Mouse (Mus musculus) brain, embryonic 18.5 days (tissue): ENCODE measurements around the gene Lad1.

Experiments used
- DNase-seq: peaks from one replicate; pipeline ENCODE4 v3.0.0-alpha.2; 2012; ENCODE audit warnings: low read depth, low spot score

The Lad1 gene

DNA sequence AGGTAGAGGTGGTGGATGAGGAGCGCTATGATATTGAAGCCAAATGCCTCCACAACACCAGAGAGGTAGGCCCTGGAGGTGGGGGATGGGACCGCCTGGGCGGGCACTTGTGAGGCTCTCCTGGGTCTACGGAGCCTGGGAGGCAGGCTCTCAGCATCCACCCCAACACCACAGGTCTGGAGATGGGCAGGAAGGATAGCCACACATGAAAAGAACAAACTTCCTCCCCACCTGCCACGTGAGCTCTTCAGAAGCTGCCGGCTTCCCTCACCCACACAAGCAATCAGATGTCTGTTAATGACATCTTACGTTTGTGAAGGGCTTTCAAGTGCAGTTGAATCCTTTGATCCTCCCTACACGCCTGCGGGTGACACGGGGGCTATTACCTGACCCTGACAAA, 10.9 kb upstream of the Lad1 start:
- no peak for DNase-seq

DNA sequence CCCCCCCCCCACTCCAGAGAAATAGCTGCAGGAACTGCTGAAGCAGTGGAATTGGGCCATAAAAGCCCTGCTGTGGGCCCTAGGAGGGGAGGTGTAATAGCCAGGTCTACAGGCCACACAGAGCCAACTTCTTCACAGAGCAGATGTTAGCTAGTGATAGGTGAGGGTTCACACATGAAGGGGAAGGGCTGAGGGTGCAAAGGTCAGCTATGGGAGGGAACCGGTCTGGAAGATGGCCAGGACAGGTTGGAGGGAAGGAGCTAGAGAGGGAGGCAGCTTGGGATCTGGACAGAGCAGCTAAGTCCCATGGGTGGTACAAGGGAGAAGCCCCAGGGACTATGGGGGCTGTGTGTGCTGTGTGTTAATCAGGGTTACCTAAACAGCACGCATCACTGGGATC, 8.2 kb upstream of the Lad1 start:
- DNase-seq = no peak

DNA sequence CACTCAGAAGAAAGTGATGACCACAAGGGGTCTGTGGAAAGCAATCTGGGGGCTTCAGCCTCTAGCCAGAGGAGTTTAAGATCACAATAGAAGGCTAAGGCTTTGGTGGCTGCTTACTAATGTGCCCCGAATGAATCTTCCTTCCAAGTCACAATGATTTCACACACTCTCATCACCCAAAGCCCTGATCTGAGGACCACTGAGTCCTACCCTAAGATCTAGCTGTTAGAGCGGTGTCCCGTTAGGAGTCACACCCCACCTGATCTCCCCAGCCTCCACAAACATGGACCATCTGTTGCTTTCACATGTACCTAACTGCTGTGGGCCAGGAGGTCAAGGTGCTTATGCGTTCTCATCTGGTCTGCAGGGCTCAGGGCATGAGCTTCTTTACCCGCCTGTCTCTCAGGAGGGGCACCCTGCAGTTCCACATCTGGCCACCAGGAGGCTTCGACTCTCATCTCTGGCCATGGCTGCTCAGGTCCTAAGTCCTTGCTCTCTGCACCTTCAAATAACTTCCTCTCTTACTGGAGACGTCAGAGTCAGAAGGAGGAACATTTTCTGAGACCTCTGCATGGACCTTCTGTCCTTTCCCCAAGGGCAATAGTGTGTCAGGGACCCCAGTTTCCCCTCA, 7.3 kb upstream of the Lad1 start:
- no peak for DNase-seq

DNA sequence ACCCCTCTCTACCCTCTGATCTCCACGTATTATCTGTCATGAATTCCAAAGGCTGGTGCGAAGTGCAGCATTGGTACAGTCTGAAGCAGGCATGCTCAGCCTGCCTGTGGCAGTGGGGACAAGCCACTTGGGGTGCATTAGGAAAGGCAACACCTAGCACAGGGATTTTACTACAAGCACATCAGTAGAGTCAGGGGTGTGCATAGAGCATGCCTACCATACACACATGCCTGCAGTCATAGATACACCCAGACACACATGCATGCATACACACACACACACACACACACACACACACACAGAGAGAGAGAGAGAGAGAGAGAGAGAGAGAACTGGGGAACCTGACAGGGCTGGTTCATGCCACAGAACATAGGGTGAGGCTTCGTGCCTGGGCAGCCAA, 6.2 kb upstream of the Lad1 start:
- DNase-seq = no peak

DNA sequence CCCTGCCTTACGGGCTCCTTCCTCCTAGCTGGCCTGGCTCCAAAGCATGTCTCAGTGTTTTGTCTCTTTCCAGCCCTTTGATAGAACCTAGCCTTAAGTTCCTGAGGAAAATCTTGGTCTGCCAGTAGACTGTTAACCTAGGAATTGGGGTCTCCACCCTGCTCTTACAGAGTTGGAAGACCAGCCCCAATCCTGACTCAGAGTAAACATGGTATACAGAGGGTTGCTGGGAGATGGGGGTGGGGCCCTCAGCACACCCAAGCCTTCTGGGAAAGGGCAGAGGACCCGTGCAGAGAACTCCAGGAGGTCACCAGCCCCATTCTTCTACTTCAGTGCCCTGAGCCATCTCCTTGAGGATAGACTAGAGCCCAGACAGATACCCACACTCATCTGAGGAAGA, 5.8 kb upstream of the Lad1 start:
- DNase-seq = no peak

- DNase-seq = no peak
Observed at GRCm38 (mm10) chr1:135813071-135813470, 5.3 kb upstream of the Lad1 start.

GRCm38 (mm10) chr1:135813687-135814395, 4.6 kb upstream of the Lad1 start:
- no peak for DNase-seq

- no peak for DNase-seq
Observed at GRCm38 (mm10) chr1:135814531-135814930, 3.9 kb upstream of the Lad1 start.

DNA sequence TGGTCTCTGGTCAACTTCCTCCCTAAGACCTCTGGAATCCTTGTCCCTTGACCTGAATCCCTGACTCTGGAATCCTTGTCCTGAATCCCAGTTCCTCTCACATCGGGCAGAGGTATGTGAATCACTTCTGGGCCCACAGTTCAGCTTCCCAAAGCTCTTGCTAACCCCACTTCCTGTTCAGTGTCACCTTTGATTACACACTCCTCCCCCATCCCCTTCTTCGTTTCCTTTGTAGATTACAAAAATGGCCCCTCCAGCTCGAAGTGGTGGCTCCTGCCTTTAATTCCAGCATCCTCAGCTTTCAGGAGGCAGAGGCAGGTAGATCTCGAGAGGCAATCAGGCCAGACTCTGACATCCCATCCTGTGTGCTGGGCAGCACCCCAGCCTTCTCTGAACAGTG, 803 bp upstream of the Lad1 start:
- no peak for DNase-seq

DNA sequence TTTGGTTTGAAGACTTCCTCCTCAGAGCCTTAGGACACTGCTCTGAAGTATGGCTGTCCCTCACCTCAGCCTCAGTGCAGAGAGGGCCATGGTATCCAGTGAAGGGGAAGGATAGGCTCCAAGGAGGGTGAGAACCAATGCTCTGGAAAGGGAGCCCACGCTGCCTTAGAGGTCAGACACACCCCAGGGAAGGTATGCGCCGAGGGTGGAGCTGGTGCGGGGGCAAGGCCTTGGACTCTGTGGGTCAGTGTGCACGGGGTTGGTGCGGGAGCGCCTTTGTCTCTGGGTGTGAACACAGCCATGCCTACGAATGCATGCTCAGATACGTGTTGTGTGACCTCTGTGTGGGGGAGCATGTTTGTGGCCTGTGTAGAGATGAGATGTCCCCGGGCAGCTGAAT, 1.7 kb downstream of the Lad1 start:
- DNase-seq = no peak

DNA sequence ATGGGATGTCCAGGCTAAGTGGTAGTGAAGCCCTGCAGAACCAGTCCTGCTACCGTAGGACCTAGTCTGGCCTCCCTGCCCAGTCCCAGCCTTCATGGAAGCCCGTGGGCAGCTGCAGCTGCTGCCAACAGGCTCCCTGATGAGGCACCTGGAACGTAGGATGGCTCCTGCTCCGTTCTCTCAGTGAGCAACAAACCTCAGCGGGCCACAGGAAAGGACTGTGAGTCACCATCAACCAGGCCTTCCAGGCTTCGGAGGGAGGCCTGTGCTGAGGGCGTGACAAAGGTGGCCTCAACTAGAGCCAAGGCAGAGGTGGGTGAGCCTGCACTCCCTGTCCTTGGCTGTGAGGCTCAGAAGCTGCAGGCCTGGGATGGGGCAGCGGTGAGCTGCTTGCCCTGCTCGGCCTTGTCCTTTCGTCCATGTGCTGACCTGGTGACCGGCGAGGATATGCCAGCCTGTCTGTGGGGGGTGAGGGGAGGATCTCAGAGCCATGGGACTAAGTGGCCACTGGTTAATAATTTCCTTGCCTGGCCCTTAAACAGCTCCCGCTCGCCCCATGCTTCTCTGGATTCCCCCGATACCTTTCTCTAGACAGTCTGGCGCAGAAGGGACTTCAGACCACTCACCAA, 2.5 kb downstream of the Lad1 start:
- DNase-seq = no peak

GRCm38 (mm10) chr1:135821780-135822179, 3.4 kb downstream of the Lad1 start:
- no peak for DNase-seq

- DNase-seq = no peak
Observed at GRCm38 (mm10) chr1:135828918-135829317, 10.5 kb downstream of the Lad1 start.

DNA sequence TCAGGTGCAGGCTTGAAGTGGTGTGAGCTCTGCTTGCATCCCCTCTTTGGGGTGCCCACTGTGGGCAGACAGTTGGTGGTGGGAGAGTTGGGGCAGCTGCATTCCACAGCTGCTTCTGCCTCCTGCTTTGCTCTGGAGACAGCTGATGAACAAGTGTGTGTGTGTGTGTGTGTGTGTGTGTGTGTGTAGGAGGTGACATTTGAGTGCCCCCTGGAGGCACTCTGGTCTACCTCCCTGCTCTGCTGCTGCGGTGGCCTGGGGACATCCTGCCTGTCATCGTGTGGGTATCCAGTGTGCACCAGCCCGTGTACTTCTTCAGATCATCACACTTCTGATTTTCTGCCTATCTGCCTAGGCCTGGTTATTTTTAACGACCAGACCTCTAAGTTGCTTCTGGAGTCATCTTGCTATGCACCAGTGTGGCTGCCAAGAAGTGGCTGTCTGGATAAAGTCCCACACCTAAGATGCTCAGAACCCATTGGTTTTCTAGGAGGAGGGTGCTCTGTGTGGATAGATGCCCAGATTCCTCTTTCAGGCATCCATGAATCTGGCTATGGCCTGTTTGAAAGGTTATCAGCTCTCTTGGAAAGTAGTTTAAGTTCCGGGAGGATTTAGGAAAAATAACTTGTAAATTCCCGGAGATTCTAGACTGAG, 15.9 kb downstream of the Lad1 start:
- no peak for DNase-seq

GRCm38 (mm10) chr1:135834983-135835382, 16.6 kb downstream of the Lad1 start:
- DNase-seq = no peak

DNA sequence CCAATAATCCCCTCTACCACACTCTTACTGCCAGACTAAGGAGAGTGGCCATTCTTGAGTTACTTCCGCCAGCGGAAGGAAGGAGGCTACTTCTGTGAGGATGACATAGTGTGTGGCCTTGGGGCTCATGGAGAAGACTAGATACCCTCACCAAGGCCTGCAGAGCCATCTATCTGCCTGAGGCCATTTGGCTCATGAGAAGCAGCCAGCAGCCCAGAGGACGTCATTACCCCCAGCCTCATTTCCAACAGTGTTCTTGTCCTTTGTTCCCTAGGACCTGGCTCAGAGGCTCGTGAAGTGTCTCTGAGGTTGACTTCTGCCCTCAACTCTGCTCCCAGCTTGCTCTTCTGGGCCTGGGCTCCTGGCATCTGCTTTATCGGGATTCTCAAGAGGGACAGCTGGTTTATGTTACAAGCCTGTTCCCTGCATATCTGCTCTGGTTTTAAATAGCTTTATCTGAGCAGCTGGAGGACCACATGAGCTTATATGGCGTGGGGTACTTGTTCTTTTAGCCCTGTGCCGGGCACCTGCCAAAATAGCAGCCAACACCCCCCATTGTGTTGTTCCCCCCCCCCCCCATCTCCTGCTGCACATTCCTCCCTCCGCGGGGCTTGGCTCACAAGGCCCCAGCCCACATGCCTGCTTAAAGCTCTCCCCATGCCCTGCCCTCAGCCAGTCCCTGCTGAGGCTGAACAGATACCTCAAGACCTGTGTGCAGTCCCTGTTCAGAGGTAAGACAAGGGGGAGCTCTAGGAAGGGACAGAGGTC, 17.5 kb downstream of the Lad1 start, which contains the start of gene Tnnt2:
Tnnt2 (plus strand) TSS at position 639 of the 768 bp plus-strand sequence.
- DNase-seq = no peak

GRCm38 (mm10) chr1:135838626-135839025, 20.2 kb downstream of the Lad1 start:
- no peak for DNase-seq

GRCm38 (mm10) chr1:135839065-135839464, 20.7 kb downstream of the Lad1 start:
- DNase-seq = no peak

GRCm38 (mm10) chr1:135840675-135841395, 22.4 kb downstream of the Lad1 start:
- DNase-seq = no peak

DNA sequence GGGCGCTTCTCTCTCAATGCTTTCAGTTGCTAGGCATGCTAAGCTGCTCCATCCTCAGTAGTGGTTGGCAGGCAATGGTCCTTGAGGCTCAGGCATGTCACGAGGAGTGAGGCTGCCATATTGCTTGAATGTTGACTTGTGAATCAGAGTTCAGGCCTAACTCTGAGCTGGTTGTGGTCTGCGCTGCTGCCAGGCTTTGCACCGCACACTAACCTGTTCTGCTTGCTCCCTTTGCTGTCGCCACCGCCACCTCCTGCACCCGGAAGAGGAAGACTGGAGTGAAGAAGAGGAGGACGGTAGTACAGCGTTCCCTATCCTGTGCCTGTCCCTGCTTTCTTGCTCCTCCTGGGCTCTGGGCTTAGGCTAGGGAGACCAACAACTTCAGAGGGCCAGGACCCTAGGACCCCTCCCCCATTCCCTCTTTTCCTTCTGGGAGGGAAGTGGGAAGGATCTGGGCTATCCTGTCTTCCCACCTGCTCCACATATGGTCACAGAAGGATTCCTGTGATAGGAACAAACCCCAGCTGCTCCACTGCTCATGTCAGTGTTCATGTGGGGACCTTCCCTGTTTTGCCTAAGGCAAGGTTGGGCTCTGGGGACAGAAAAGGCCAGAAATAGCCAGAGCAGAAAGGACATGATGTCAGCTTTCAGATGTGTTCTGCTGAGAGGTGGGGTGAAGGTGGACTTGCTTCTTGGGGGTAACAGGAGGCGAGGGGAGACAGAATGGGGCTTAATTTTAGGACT, 25.3 kb downstream of the Lad1 start:
- no peak for DNase-seq
